Mouse (Mus musculus) hindbrain, embryonic 13.5 days (tissue): ENCODE data around the gene Ice2. TPM values are rescaled to one million over a fixed set of nuclear protein-coding genes. Genes with fewer than 3 reads are reported as not detected.

Experiments used
- ATAC-seq: fragments of 200-750 bp; cut with Nextera tagmentation; 2 replicates; pipeline ENCODE4 v1.8.0; 2017; ENCODE audit warnings: moderate TSS enrichment; ENCODE audit not compliant: low FRiP score
- H3K27ac ChIP-seq: fragments of 300-500 bp; sonication (generic); 2 replicates; pipeline ENCODE4 v1.5.1; 2015; ENCODE audit warnings: inconsistent platforms, mild to moderate bottlenecking, moderate library complexity
- H3K27me3 ChIP-seq: fragments of 300-500 bp; sonication (generic); 2 replicates; pipeline ENCODE4 v1.6.1; 2015; ENCODE audit warnings: mild to moderate bottlenecking, inconsistent platforms
- H3K36me3 ChIP-seq: fragments of 300-500 bp; sonication (generic); 2 replicates; pipeline ENCODE4 v1.6.1; 2015; ENCODE audit warnings: mild to moderate bottlenecking, inconsistent platforms
- H3K4me1 ChIP-seq: fragments of 300-500 bp; sonication (generic); replicated peaks from 2 replicates; pipeline ENCODE4 v1.6.1; 2015; ENCODE audit warnings: inconsistent platforms
- H3K4me2 ChIP-seq: fragments of 300-500 bp; sonication (generic); 2 replicates; pipeline ENCODE4 v1.6.1; 2015; ENCODE audit warnings: inconsistent platforms, mild to moderate bottlenecking, moderate library complexity
- H3K4me3 ChIP-seq: fragments of 300-500 bp; sonication (generic); 2 replicates; pipeline ENCODE4 v1.5.1; 2015; ENCODE audit warnings: mild to moderate bottlenecking, inconsistent platforms
- H3K9ac ChIP-seq: fragments of 300-500 bp; sonication (generic); 2 replicates; pipeline ENCODE4 v1.6.1; 2015; ENCODE audit warnings: mild to moderate bottlenecking, inconsistent platforms
- H3K9me3 ChIP-seq: fragments of 300-500 bp; sonication (generic); 2 replicates; pipeline ENCODE4 v1.6.1; 2016; ENCODE audit warnings: inconsistent platforms
- WGBS: fragments of 180-500 bp; shearing (Covaris S2); methylation state at CpG from one replicate; pipeline ENCODE4 v1.1.7; 2015; 5-methylcytosine and 5-hydroxymethylcytosine counted together
- polyA plus RNA-seq: library from polyadenylated mRNA; unstranded; fragments of >200 nt; fragmentation: Nextera tagmentation; extraction: Ambion mirVana; gene quantifications from 2 replicates; pipeline ENCODE4 v1.2.1, GENCODE M21; 2015

Ice2 gene
- 11.4 and 12.5 TPM in 2 replicates for polyA plus RNA-seq

- peak; percentile 94 for ATAC-seq
- no peaks in the 10 kb centered on the region for H3K9me3 ChIP-seq
- peak within 1 kb of the TSS; percentile 74 for H3K4me3 ChIP-seq
- peaks cover 11% of the 10 kb centered on the region for H3K4me1 ChIP-seq
- no peaks in the 10 kb centered on the region for H3K27me3 ChIP-seq
- peaks cover 3% of the 10 kb centered on the region; the same call in 1 of the 2 replicates for H3K36me3 ChIP-seq
- H3K9ac ChIP-seq = peak within 1 kb of the TSS; percentile 88
- WGBS = under 1% methylated on average over 47 of the region's 53 CpGs
- H3K27ac ChIP-seq = peak within 1 kb of the TSS; percentile 93
- H3K4me2 ChIP-seq = peak within 1 kb of the TSS; percentile 88
These were observed at the start of gene Ice2 for GRCm38 (mm10) chr9:69397760-69398452. Gene Ice2 (plus strand): TSS chr9:69397906.

GRCm38 (mm10) chr9:69349537-69349936, 48.2 kb upstream of the Ice2 start:
- 88% methylated on average over 2 of the region's 2 CpGs for WGBS
- H3K27me3 ChIP-seq = no peaks in the 10 kb centered on the region

GRCm38 (mm10) chr9:69354228-69354627, 43.5 kb upstream of the Ice2 start:
- Histone ChIP-seq H3K9me3 (no peaks in the 10 kb centered on the region), H3K27me3 (no peaks in the 10 kb centered on the region), H3K9ac (no peak overlapping the region), H3K27ac (no peak overlapping the region), H3K36me3 (no peaks in the 10 kb centered on the region), H3K4me1 (peaks cover 23% of the 10 kb centered on the region), H3K4me3 (no peak overlapping the region), H3K4me2 (no peak overlapping the region)
- ATAC-seq = peak; percentile 28; the same call in 1 of the 2 replicates
- WGBS = 61% methylated on average over 6 of the region's 6 CpGs

More at GRCm38 (mm10) chr9:69349537-69349936, 48.2 kb upstream of the Ice2 start:
- Histone ChIP-seq H3K4me3 (no peak overlapping the region), H3K9ac (no peak overlapping the region), H3K9me3 (no peaks in the 10 kb centered on the region), H3K27ac (no peak overlapping the region), H3K36me3 (no peaks in the 10 kb centered on the region), H3K4me2 (no peak overlapping the region), H3K4me1 (peaks cover 25% of the 10 kb centered on the region)
- ATAC-seq = no peak

GRCm38 (mm10) chr9:69357834-69358233, 39.9 kb upstream of the Ice2 start:
- Histone ChIP-seq H3K4me2 (no peak overlapping the region), H3K4me3 (no peak overlapping the region), H3K9me3 (no peaks in the 10 kb centered on the region), H3K27me3 (0 out of 2 replicates have a peak, but pooled peaks cover 3% of the 10 kb centered on the region), H3K27ac (no peak overlapping the region), H3K4me1 (peaks cover 24% of the 10 kb centered on the region), H3K36me3 (no peaks in the 10 kb centered on the region), H3K9ac (no peak overlapping the region)
- 32% methylated on average over 3 of the region's 3 CpGs for WGBS
- ATAC-seq = 0 out of 2 replicates have a peak, but pooled peaks have one; percentile 16

GRCm38 (mm10) chr9:69358797-69359196, 38.9 kb upstream of the Ice2 start:
- 56% methylated on average over 6 of the region's 6 CpGs for WGBS
- Histone ChIP-seq H3K36me3 (no peaks in the 10 kb centered on the region), H3K9me3 (no peaks in the 10 kb centered on the region), H3K4me3 (no peak overlapping the region), H3K4me2 (no peak overlapping the region), H3K9ac (0 out of 2 replicates have a peak overlapping the region, but pooled peaks have one; percentile 24), H3K27me3 (0 out of 2 replicates have a peak, but pooled peaks cover 3% of the 10 kb centered on the region), H3K4me1 (peaks cover 23% of the 10 kb centered on the region), H3K27ac (0 out of 2 replicates have a peak overlapping the region, but pooled peaks have one; percentile 25)
- no peak for ATAC-seq

GRCm38 (mm10) chr9:69361951-69362445, 35.7 kb upstream of the Ice2 start:
- Histone ChIP-seq H3K9me3 (no peaks in the 10 kb centered on the region), H3K36me3 (0 out of 2 replicates have a peak, but pooled peaks cover 5% of the 10 kb centered on the region), H3K27me3 (0 out of 2 replicates have a peak, but pooled peaks cover 3% of the 10 kb centered on the region), H3K4me2 (no peak overlapping the region), H3K4me3 (no peak overlapping the region), H3K4me1 (peaks cover 18% of the 10 kb centered on the region), H3K9ac (no peak overlapping the region), H3K27ac (no peak overlapping the region)
- ATAC-seq = no peak
- 92% methylated on average over 8 of the region's 8 CpGs for WGBS

- Histone ChIP-seq H3K36me3 (0 out of 2 replicates have a peak, but pooled peaks cover 5% of the 10 kb centered on the region), H3K4me1 (peaks cover 18% of the 10 kb centered on the region), H3K27ac (no peak overlapping the region), H3K4me2 (no peak overlapping the region), H3K9ac (no peak overlapping the region), H3K9me3 (no peaks in the 10 kb centered on the region), H3K27me3 (0 out of 2 replicates have a peak, but pooled peaks cover 3% of the 10 kb centered on the region), H3K4me3 (no peak overlapping the region)
- ATAC-seq = no peak
- 40% methylated on average over 4 of the region's 4 CpGs for WGBS
These were observed 34.9 kb upstream of the Ice2 start for GRCm38 (mm10) chr9:69362766-69363165.

GRCm38 (mm10) chr9:69364117-69364516, 33.6 kb upstream of the Ice2 start:
- Histone ChIP-seq H3K36me3 (0 out of 2 replicates have a peak, but pooled peaks cover 5% of the 10 kb centered on the region), H3K27ac (no peak overlapping the region), H3K9me3 (no peaks in the 10 kb centered on the region), H3K27me3 (0 out of 2 replicates have a peak, but pooled peaks cover 3% of the 10 kb centered on the region), H3K4me2 (no peak overlapping the region), H3K4me1 (peaks cover 9% of the 10 kb centered on the region; the same call in 1 of the 2 replicates), H3K9ac (no peak overlapping the region), H3K4me3 (no peak overlapping the region)
- 62% methylated on average over 16 of the region's 16 CpGs for WGBS
- ATAC-seq = no peak

- no peaks in the 10 kb centered on the region for H3K9me3 ChIP-seq
- H3K9ac ChIP-seq = no peak overlapping the region
- H3K4me1 ChIP-seq = peaks cover 7% of the 10 kb centered on the region; the same call in 1 of the 2 replicates
- no peaks in the 10 kb centered on the region for H3K27me3 ChIP-seq
- H3K36me3 ChIP-seq = 0 out of 2 replicates have a peak, but pooled peaks cover 5% of the 10 kb centered on the region
- H3K4me2 ChIP-seq = no peak overlapping the region
- no peak for ATAC-seq
- H3K4me3 ChIP-seq = no peak overlapping the region
- H3K27ac ChIP-seq = no peak overlapping the region
- WGBS = 76% methylated on average over 4 of the region's 4 CpGs
These were observed 30.7 kb upstream of the Ice2 start for GRCm38 (mm10) chr9:69367055-69367454.

- Histone ChIP-seq H3K9me3 (no peaks in the 10 kb centered on the region), H3K4me3 (no peak overlapping the region), H3K27ac (no peak overlapping the region), H3K36me3 (0 out of 2 replicates have a peak, but pooled peaks cover 5% of the 10 kb centered on the region), H3K27me3 (no peaks in the 10 kb centered on the region), H3K9ac (no peak overlapping the region), H3K4me2 (no peak overlapping the region), H3K4me1 (peaks cover 14% of the 10 kb centered on the region; the same call in 1 of the 2 replicates)
- ATAC-seq = no peak
- 77% methylated on average over 8 of the region's 8 CpGs for WGBS
These were observed 29.6 kb upstream of the Ice2 start for GRCm38 (mm10) chr9:69368071-69368470.

- Histone ChIP-seq H3K27ac (no peak overlapping the region), H3K4me1 (peaks cover 11% of the 10 kb centered on the region; the same call in 1 of the 2 replicates), H3K36me3 (peaks cover 2% of the 10 kb centered on the region; the same call in 1 of the 2 replicates), H3K4me3 (no peak overlapping the region), H3K4me2 (no peak overlapping the region), H3K27me3 (no peaks in the 10 kb centered on the region), H3K9me3 (no peaks in the 10 kb centered on the region), H3K9ac (no peak overlapping the region)
- ATAC-seq = no peak
- 85% methylated on average over 11 of the region's 11 CpGs for WGBS
These were observed 26.5 kb upstream of the Ice2 start for GRCm38 (mm10) chr9:69371046-69371724.

GRCm38 (mm10) chr9:69372871-69373270, 24.8 kb upstream of the Ice2 start:
- Histone ChIP-seq H3K27ac (no peak overlapping the region), H3K36me3 (peaks cover 12% of the 10 kb centered on the region), H3K4me1 (peaks cover 8% of the 10 kb centered on the region; the same call in 1 of the 2 replicates), H3K4me2 (no peak overlapping the region), H3K27me3 (no peaks in the 10 kb centered on the region), H3K9ac (no peak overlapping the region), H3K9me3 (no peaks in the 10 kb centered on the region), H3K4me3 (no peak overlapping the region)
- WGBS = 38% methylated on average over 4 of the region's 4 CpGs
- ATAC-seq = no peak
